Mouse (Mus musculus): ENCODE data around the gene A730015C16Rik. TPM values are rescaled to one million over a fixed set of nuclear protein-coding genes. Genes with fewer than 3 reads are reported as not detected.

Gene A730015C16Rik
- polyA plus RNA-seq, 1 experiment from 2014 or later: 0.83 TPM

GRCm38 (mm10) chr4:108826643-108827042 is 21.8 kb downstream of the A730015C16Rik start:
- WGBS: 90% methylated on average over 2 of the region's 2 CpGs
- H3K27ac ChIP-seq (replicated peaks): no peak overlapping the region
- no peak overlapping the region for H3K4me3 ChIP-seq
- H3K9me3 ChIP-seq: no peaks in the 10 kb centered on the region
- H3K9ac ChIP-seq: no peak overlapping the region
- H3K27me3 ChIP-seq (replicated peaks): no peaks in the 10 kb centered on the region
- peaks cover 11% of the 10 kb centered on the region for H3K4me1 ChIP-seq
- no peak for ATAC-seq (ENCODE audit: extremely low read depth, insufficient number of reproducible peaks, low FRiP score, low TSS enrichment)
- H3K4me2 ChIP-seq: no peak overlapping the region
- peaks cover 84% of the 10 kb centered on the region for H3K36me3 ChIP-seq

DNA sequence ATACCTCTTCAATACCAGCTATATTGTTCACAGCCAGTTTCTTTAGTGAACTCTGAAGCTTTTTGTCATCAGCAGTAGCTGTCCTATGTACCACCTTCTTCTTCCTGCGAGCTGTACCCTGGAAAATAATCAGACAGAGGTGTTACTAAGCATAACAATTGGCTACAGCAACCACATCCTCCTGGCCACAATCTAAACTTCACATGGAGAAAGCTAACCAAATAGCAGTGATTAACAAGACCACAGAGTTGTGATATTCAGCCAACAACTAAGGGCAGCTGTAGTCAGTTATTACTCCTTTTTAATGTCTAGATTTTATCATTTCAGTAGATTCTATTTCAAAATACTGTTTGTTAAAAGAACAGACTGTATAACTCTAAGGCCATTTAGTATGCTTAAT is 22.3 kb downstream of the A730015C16Rik start:
- WGBS: 80% methylated on average over 1 of the region's 1 CpGs
- Histone ChIP-seq H3K27me3 (replicated peaks) (no peaks in the 10 kb centered on the region), H3K4me2 (no peak overlapping the region), H3K9ac (no peak overlapping the region), H3K4me1 (peaks cover 7% of the 10 kb centered on the region), H3K36me3 (peaks cover 89% of the 10 kb centered on the region), H3K4me3 (no peak overlapping the region), H3K9me3 (no peaks in the 10 kb centered on the region), H3K27ac (replicated peaks) (no peak overlapping the region)
- ATAC-seq (ENCODE audit: extremely low read depth, insufficient number of reproducible peaks, low FRiP score, low TSS enrichment): no peak

DNA sequence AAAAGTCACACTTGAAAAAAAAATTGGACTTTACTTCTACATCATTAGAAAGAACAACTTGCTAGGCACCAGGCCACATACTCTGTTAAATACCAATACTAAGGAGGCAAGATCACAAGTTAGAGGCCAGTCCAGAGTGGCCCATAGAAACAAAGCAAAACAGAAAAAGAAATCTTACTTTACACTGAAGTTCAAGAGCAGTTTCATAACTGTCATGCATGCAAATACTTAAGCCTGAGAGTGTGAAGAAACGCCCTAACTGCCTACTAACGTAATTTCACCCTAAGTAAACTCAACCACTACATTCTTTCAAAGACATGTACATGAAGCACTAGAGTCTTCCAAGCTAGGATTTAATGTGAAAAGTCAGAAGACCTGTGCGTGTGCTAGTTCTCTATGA is 22.7 kb downstream of the A730015C16Rik start:
- no peak overlapping the region for H3K9ac ChIP-seq
- no peak overlapping the region for H3K4me3 ChIP-seq
- H3K4me1 ChIP-seq: peaks cover 2% of the 10 kb centered on the region; the same call in 1 of the 2 replicates
- no peak overlapping the region for H3K27ac ChIP-seq (replicated peaks)
- 89% methylated on average over 3 of the region's 3 CpGs for whole genome bisulfite sequencing
- H3K4me2 ChIP-seq: no peak overlapping the region
- ATAC-seq (ENCODE audit: extremely low read depth, insufficient number of reproducible peaks, low FRiP score, low TSS enrichment): no peak
- H3K9me3 ChIP-seq: no peaks in the 10 kb centered on the region
- peaks cover 93% of the 10 kb centered on the region for H3K36me3 ChIP-seq
- H3K27me3 ChIP-seq (replicated peaks): no peaks in the 10 kb centered on the region

DNA sequence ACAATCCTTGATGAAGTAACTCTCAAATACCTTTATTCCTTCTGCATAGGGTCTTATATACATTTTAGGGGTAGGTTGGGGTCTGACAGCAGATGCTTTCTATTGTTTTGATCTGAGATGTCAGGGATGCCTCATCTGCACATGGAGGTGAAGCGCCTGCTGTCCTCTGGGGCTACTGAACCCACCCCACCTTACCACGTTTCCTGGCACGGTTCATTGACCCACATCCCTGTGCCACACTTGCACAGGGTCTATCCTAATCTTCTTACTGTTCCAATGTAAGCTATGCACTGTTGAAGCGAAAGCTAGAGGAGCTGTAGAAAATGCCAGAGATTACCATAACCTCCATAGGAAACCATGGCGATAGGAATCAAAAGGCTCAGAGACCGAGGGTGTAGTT is 36.9 kb downstream of the A730015C16Rik start:
- no peak overlapping the region for H3K4me3 ChIP-seq
- no peaks in the 10 kb centered on the region for H3K4me1 ChIP-seq
- no peak overlapping the region for H3K9ac ChIP-seq
- no peaks in the 10 kb centered on the region for H3K27me3 ChIP-seq (replicated peaks)
- no peaks in the 10 kb centered on the region for H3K9me3 ChIP-seq
- no peak for ATAC-seq (ENCODE audit: extremely low read depth, insufficient number of reproducible peaks, low FRiP score, low TSS enrichment)
- no peak overlapping the region for H3K4me2 ChIP-seq
- no peak overlapping the region for H3K27ac ChIP-seq (replicated peaks)
- 68% methylated on average over 6 of the region's 6 CpGs for WGBS
- H3K36me3 ChIP-seq: peaks cover 15% of the 10 kb centered on the region

DNA sequence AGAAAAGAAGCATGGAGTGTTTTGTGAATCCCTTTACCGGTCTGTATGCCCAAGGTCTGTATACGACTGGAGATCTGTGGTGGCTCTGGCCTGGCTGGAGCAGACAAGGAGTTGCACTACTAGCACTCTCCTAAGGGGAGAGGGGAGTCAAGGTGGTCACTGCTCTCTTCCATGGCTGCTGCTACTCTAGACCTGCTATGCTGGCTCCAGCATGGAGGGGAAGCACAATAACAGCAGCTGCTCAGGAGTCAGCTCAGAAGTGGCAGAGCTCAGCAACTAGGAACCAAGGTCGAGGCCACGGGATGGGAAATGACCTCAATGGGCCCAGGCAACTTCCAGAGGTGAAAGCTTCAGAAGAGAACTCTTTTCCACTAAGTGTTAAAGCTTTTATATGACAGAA is 37.3 kb downstream of the A730015C16Rik start:
- Histone ChIP-seq H3K9me3 (no peaks in the 10 kb centered on the region), H3K9ac (no peak overlapping the region), H3K27ac (replicated peaks) (no peak overlapping the region), H3K4me3 (no peak overlapping the region), H3K27me3 (replicated peaks) (no peaks in the 10 kb centered on the region), H3K4me2 (no peak overlapping the region), H3K36me3 (peaks cover 15% of the 10 kb centered on the region), H3K4me1 (no peaks in the 10 kb centered on the region)
- WGBS: 58% methylated on average over 4 of the region's 4 CpGs
- ATAC-seq (ENCODE audit: extremely low read depth, insufficient number of reproducible peaks, low FRiP score, low TSS enrichment): no peak

DNA sequence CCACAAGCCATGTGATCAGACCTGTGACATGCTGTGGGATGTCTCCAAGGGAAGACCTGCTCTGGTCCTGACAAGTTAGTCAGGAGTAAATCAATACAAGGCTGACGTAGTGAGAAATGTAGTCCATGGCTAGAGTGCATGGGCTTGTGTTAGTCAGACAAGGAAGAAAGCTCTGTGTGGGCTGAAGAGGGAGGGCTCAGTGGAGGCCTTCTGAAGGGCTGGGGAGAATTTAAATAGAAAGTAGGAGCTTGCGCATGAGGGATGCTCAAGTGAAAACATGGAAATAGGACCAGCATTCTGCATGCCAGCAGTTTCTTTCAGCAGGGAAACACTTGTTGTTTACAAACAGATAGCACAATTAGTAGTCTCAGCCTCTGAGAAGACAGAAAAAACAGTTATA is 44.9 kb downstream of the A730015C16Rik start:
- Histone ChIP-seq H3K9ac (no peak overlapping the region), H3K27me3 (replicated peaks) (no peaks in the 10 kb centered on the region), H3K4me2 (no peak overlapping the region), H3K4me3 (no peak overlapping the region), H3K27ac (replicated peaks) (no peak overlapping the region), H3K4me1 (no peaks in the 10 kb centered on the region), H3K9me3 (no peaks in the 10 kb centered on the region), H3K36me3 (no peaks in the 10 kb centered on the region)
- no peak for ATAC-seq (ENCODE audit: extremely low read depth, insufficient number of reproducible peaks, low FRiP score, low TSS enrichment)
- 85% methylated on average over 2 of the region's 2 CpGs for WGBS

DNA sequence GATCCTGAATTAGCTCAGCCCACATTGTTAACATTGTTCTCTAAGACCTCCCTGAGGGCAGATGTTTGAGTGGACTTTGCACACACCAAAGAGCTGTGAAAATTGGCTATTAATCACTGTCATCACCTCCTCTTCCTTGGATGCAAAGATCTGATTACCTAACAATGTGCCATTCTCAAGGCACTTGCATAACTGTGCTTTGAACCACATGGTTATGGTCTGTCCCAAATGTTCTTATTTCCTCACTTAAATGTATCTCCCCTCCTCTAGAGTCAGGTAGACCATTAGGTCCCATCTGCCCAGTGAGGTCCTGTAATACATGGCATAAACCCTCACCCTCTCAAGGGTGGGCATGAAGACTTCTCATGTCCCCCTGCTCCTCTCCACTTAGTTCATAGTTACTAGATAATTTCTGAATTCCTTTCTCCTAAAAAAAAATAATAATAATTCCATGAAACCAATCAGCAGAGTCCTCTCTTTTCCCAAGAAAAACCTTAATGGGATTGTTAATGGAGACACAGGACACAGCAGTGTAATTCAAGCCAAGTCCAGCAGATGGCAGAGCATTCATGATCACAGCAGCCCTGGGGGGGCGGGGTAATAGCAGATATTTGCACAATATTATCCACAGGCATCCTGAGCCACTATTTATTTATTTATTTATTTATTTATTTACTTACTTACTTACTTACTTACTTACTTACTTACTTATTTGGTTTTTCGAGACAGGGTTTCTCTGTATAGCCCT is 50.2 kb downstream of the A730015C16Rik start:
- Histone ChIP-seq H3K4me3 (no peak overlapping the region), H3K4me1 (peaks cover 15% of the 10 kb centered on the region), H3K4me2 (no peak overlapping the region), H3K9ac (no peak overlapping the region), H3K9me3 (no peaks in the 10 kb centered on the region), H3K27ac (replicated peaks) (no peak overlapping the region), H3K36me3 (no peaks in the 10 kb centered on the region), H3K27me3 (replicated peaks) (no peaks in the 10 kb centered on the region)
- ATAC-seq (ENCODE audit: extremely low read depth, insufficient number of reproducible peaks, low FRiP score, low TSS enrichment): no peak
- WGBS: 49% methylated on average over 2 of the region's 2 CpGs

Other genes with a start within 250 kb of the A730015C16Rik start
- 14.7 and 15.3 TPM in 2 replicates for gene Cc2d1b, start 228.7 kb downstream of the A730015C16Rik start, polyA plus RNA-seq (2015; fragmentation: Nextera tagmentation; extraction: Ambion mirVana)
- gene 3110021N24Rik, start 129.0 kb downstream of the A730015C16Rik start, polyA plus RNA-seq (2015; fragmentation: Nextera tagmentation; extraction: Ambion mirVana): 1.0 and 1.1 TPM in 2 replicates
- gene Zfyve9, start 67.8 kb downstream of the A730015C16Rik start, polyA plus RNA-seq (2015; fragmentation: Nextera tagmentation; extraction: Ambion mirVana): 2.8 TPM in 2 replicates
- gene Btf3l4, start 15.0 kb downstream of the A730015C16Rik start, polyA plus RNA-seq (2015; fragmentation: Nextera tagmentation; extraction: Ambion mirVana): 163 and 171 TPM in 2 replicates
- gene Txndc12, start 14.0 kb downstream of the A730015C16Rik start, polyA plus RNA-seq (2015; fragmentation: Nextera tagmentation; extraction: Ambion mirVana): 121 and 130 TPM in 2 replicates
- gene Kti12, start 834 bp downstream of the A730015C16Rik start, polyA plus RNA-seq (2015; fragmentation: Nextera tagmentation; extraction: Ambion mirVana): 24.6 and 27.6 TPM in 2 replicates
- gene Rab3b, start 30.4 kb upstream of the A730015C16Rik start, polyA plus RNA-seq (2015; fragmentation: Nextera tagmentation; extraction: Ambion mirVana): 6.7 TPM in 2 replicates
- gene Nrd1, start 152.0 kb upstream of the A730015C16Rik start, polyA plus RNA-seq (2015; fragmentation: Nextera tagmentation; extraction: Ambion mirVana): 47.4 and 49.1 TPM in 2 replicates

Measured in heart, embryonic 13.5 days (tissue).